Mouse (Mus musculus) intestine, postnatal 0 days (tissue): ENCODE measurements at regions not wholly inside any gene's neighbourhood (a gene's known extent, or its start where the extent isn't known, plus 50 kb on each side); places are given as distances from the start of the nearest gene placed in this dataset.

ENCODE experiments used
- ATAC-seq: fragments of 200-750 bp; cut with Nextera tagmentation; 2 replicates; pipeline ENCODE4 v1.8.0; 2017; ENCODE audit warnings: mild to moderate bottlenecking, moderate TSS enrichment, moderate library complexity
- H3K27ac ChIP-seq: fragments of 300-500 bp; sonication (generic); 2 replicates; pipeline ENCODE4 v1.5.1; 2014; ENCODE audit warnings: mild to moderate bottlenecking, low read depth, low read length, moderate library complexity
- H3K27me3 ChIP-seq: fragments of 300-500 bp; sonication (generic); replicated peaks from 2 replicates; pipeline ENCODE4 v1.6.1; 2014; ENCODE audit warnings: low read length, mixed read lengths; ENCODE audit not compliant: control insufficient read depth, insufficient read depth
- H3K36me3 ChIP-seq: fragments of 300-500 bp; sonication (generic); 2 replicates; pipeline ENCODE4 v1.6.1; 2014; ENCODE audit warnings: mild to moderate bottlenecking, moderate library complexity; ENCODE audit not compliant: control insufficient read depth, insufficient read depth
- H3K4me1 ChIP-seq: fragments of 300-500 bp; sonication (generic); replicated peaks from 2 replicates; pipeline ENCODE4 v1.6.1; 2014; ENCODE audit warnings: antibody characterized with exemption, low read length, mixed read lengths; ENCODE audit not compliant: control insufficient read depth, insufficient read depth
- H3K4me2 ChIP-seq: fragments of 300-500 bp; sonication (generic); replicated peaks from 2 replicates; pipeline ENCODE4 v1.6.1; 2014; ENCODE audit warnings: low read depth, mild to moderate bottlenecking, moderate library complexity
- H3K4me3 ChIP-seq: fragments of 300-500 bp; sonication (generic); 2 replicates; pipeline ENCODE4 v1.5.1; 2014; ENCODE audit warnings: low read depth, low read length
- H3K9ac ChIP-seq: fragments of 300-500 bp; sonication (generic); 2 replicates; pipeline ENCODE4 v1.6.1; 2014; ENCODE audit warnings: mild to moderate bottlenecking, low read depth, low read length
- H3K9me3 ChIP-seq: fragments of 300-500 bp; sonication (generic); 2 replicates; pipeline ENCODE4 v1.6.1; 2016; ENCODE audit warnings: mixed run types; ENCODE audit not compliant: control insufficient read depth
- CTCF ChIP-seq: sonication (generic); IDR thresholded peaks from 2 replicates; pipeline ENCODE4 v1.5.1; 2016; ENCODE audit warnings: low read depth, mild to moderate bottlenecking, control low read depth, antibody characterized with exemption, moderate library complexity
- WGBS: fragments of 180-500 bp; shearing (Covaris S2); extraction: QIAGEN DNeasy Blood & Tissue Kit; methylation state at CpG from one replicate; pipeline ENCODE4 v1.1.7; 2014; 5-methylcytosine and 5-hydroxymethylcytosine counted together

GRCm38 (mm10) chr5:44872243-44872642 lies 72.8 kb upstream of the Ldb2 start:
- Histone ChIP-seq H3K27me3 (no peaks in the 10 kb centered on the region), H3K4me3 (no peak overlapping the region), H3K36me3 (no peaks in the 10 kb centered on the region), H3K4me2 (no peak overlapping the region), H3K9me3 (no peaks in the 10 kb centered on the region), H3K9ac (no peak overlapping the region), H3K4me1 (no peaks in the 10 kb centered on the region), H3K27ac (no peak overlapping the region)
- no peak for ATAC-seq
- WGBS, result 64% methylated on average over 7 of the region's 7 CpGs
- no peak for TF ChIP-seq CTCF

GRCm38 (mm10) chr5:44863887-44864286 lies 64.4 kb upstream of the Ldb2 start:
- no peak for TF ChIP-seq CTCF
- no peaks in the 10 kb centered on the region for H3K4me1 ChIP-seq

GRCm38 (mm10) chr5:44863349-44863748 lies 63.9 kb upstream of the Ldb2 start:
- no peaks in the 10 kb centered on the region for H3K4me1 ChIP-seq
- H3K9me3 ChIP-seq, result no peaks in the 10 kb centered on the region
- no peak for TF ChIP-seq CTCF
- no peak overlapping the region for H3K9ac ChIP-seq
- no peak overlapping the region for H3K4me2 ChIP-seq
- no peak overlapping the region for H3K27ac ChIP-seq
- no peak for ATAC-seq
- H3K4me3 ChIP-seq, result no peak overlapping the region
- WGBS, result 80% methylated on average over 3 of the region's 3 CpGs
- no peaks in the 10 kb centered on the region for H3K27me3 ChIP-seq
- H3K36me3 ChIP-seq, result no peaks in the 10 kb centered on the region

More at GRCm38 (mm10) chr5:44863887-44864286, 64.4 kb upstream of the Ldb2 start:
- no peak overlapping the region for H3K9ac ChIP-seq
- H3K27ac ChIP-seq, result no peak overlapping the region
- WGBS, result 44% methylated on average over 3 of the region's 3 CpGs
- no peaks in the 10 kb centered on the region for H3K36me3 ChIP-seq
- no peaks in the 10 kb centered on the region for H3K9me3 ChIP-seq
- H3K4me2 ChIP-seq, result no peak overlapping the region
- ATAC-seq, result no peak
- H3K27me3 ChIP-seq, result no peaks in the 10 kb centered on the region
- H3K4me3 ChIP-seq, result no peak overlapping the region

- TF ChIP-seq CTCF, result no peak
- Histone ChIP-seq H3K4me3 (no peak overlapping the region), H3K9me3 (no peaks in the 10 kb centered on the region), H3K4me1 (no peaks in the 10 kb centered on the region), H3K4me2 (no peak overlapping the region), H3K27ac (no peak overlapping the region), H3K36me3 (no peaks in the 10 kb centered on the region), H3K9ac (no peak overlapping the region), H3K27me3 (no peaks in the 10 kb centered on the region)
- no peak for ATAC-seq
- 85% methylated on average over 4 of the region's 4 CpGs for WGBS
These were observed 54.7 kb upstream of the Ldb2 start for GRCm38 (mm10) chr5:44854189-44854588.
